Mouse (Mus musculus) kidney, embryonic 16.5 days (tissue): Measurements from ENCODE around the gene Zbtb16. TPM values are rescaled to one million over a fixed set of nuclear protein-coding genes. Genes with fewer than 3 reads are reported as not detected.

ENCODE experiments used
- ATAC-seq: fragments of 200-750 bp; cut with Nextera tagmentation; 2 replicates; pipeline ENCODE4 v1.8.0; 2017; ENCODE audit warnings: moderate TSS enrichment; ENCODE audit not compliant: low FRiP score, low TSS enrichment
- H3K27ac ChIP-seq: fragments of 300-500 bp; sonication (generic); 2 replicates; pipeline ENCODE4 v1.5.1; 2014; ENCODE audit warnings: low read length
- H3K27me3 ChIP-seq: fragments of 300-500 bp; sonication (generic); 2 replicates; pipeline ENCODE4 v1.6.1; 2014; ENCODE audit warnings: low read length, control low read depth, mixed read lengths; ENCODE audit not compliant: insufficient read depth
- H3K36me3 ChIP-seq: fragments of 300-500 bp; sonication (generic); 2 replicates; pipeline ENCODE4 v1.6.1; 2014; ENCODE audit warnings: low read length, control low read depth, mixed read lengths; ENCODE audit not compliant: insufficient read depth
- H3K4me1 ChIP-seq: fragments of 300-500 bp; sonication (generic); 2 replicates; pipeline ENCODE4 v1.6.1; 2014; ENCODE audit warnings: low read length, control low read depth, mixed read lengths; ENCODE audit not compliant: insufficient read depth
- H3K4me2 ChIP-seq: fragments of 300-500 bp; sonication (generic); replicated peaks from 2 replicates; pipeline ENCODE4 v1.6.1; 2014; ENCODE audit warnings: low read depth, low read length
- H3K4me3 ChIP-seq: fragments of 300-500 bp; sonication (generic); 2 replicates; pipeline ENCODE4 v1.5.1; 2014; ENCODE audit warnings: mild to moderate bottlenecking, low read length
- H3K9ac ChIP-seq: fragments of 300-500 bp; sonication (generic); replicated peaks from 2 replicates; pipeline ENCODE4 v1.6.1; 2014; ENCODE audit warnings: low read length
- H3K9me3 ChIP-seq: fragments of 300-500 bp; sonication (generic); 2 replicates; pipeline ENCODE4 v1.6.1; 2016; ENCODE audit warnings: low read length, control low read depth
- WGBS: fragments of 180-500 bp; shearing (Covaris S2); extraction: QIAGEN DNeasy Blood & Tissue Kit; methylation state at CpG from one replicate; pipeline ENCODE4 v1.1.7; 2014; 5-methylcytosine and 5-hydroxymethylcytosine counted together
- polyA plus RNA-seq: library from polyadenylated mRNA; unstranded; fragments of >200 nt; fragmentation: Nextera tagmentation; extraction: Ambion mirVana; gene quantifications from 2 replicates; pipeline ENCODE4 v1.2.1, GENCODE M21; 2015

The Zbtb16 gene
- polyA plus RNA-seq, 1 experiment from 2014 or later: 1.8 TPM

GRCm38 (mm10) chr9:48795740-48796139 lies 40.3 kb downstream of the Zbtb16 start:
- WGBS: 67% methylated on average over 10 of the region's 10 CpGs
- H3K36me3 ChIP-seq: no peaks in the 10 kb centered on the region
- ATAC-seq: no peak
- 0 out of 2 replicates have a peak, but pooled peaks cover 7% of the 10 kb centered on the region for H3K4me1 ChIP-seq
- no peak overlapping the region for H3K4me3 ChIP-seq
- no peak overlapping the region for H3K9ac ChIP-seq
- no peak overlapping the region for H3K27ac ChIP-seq
- no peaks in the 10 kb centered on the region for H3K9me3 ChIP-seq
- H3K4me2 ChIP-seq: no peak overlapping the region
- peaks cover 21% of the 10 kb centered on the region for H3K27me3 ChIP-seq

- Histone ChIP-seq H3K4me1 (0 out of 2 replicates have a peak, but pooled peaks cover 7% of the 10 kb centered on the region), H3K27ac (no peak overlapping the region), H3K36me3 (no peaks in the 10 kb centered on the region), H3K4me2 (no peak overlapping the region), H3K27me3 (peaks cover 21% of the 10 kb centered on the region), H3K9ac (no peak overlapping the region), H3K4me3 (no peak overlapping the region), H3K9me3 (no peaks in the 10 kb centered on the region)
- ATAC-seq: no peak
- WGBS: 26% methylated on average over 8 of the region's 8 CpGs
Measured at GRCm38 (mm10) chr9:48795095-48795494, 40.9 kb downstream of the Zbtb16 start.

GRCm38 (mm10) chr9:48794463-48794862 lies 41.6 kb downstream of the Zbtb16 start:
- H3K36me3 ChIP-seq: no peaks in the 10 kb centered on the region
- no peak overlapping the region for H3K9ac ChIP-seq
- WGBS: 78% methylated on average over 2 of the region's 2 CpGs
- no peak for ATAC-seq
- H3K9me3 ChIP-seq: no peaks in the 10 kb centered on the region
- no peak overlapping the region for H3K4me3 ChIP-seq
- H3K4me1 ChIP-seq: 0 out of 2 replicates have a peak, but pooled peaks cover 7% of the 10 kb centered on the region
- H3K27ac ChIP-seq: no peak overlapping the region
- peaks cover 21% of the 10 kb centered on the region for H3K27me3 ChIP-seq
- no peak overlapping the region for H3K4me2 ChIP-seq

- no peak for ATAC-seq
- peaks cover 21% of the 10 kb centered on the region for H3K27me3 ChIP-seq
- WGBS: 53% methylated on average over 4 of the region's 4 CpGs
- no peak overlapping the region for H3K27ac ChIP-seq
- H3K9ac ChIP-seq: no peak overlapping the region
- H3K4me2 ChIP-seq: no peak overlapping the region
- H3K4me1 ChIP-seq: 0 out of 2 replicates have a peak, but pooled peaks cover 7% of the 10 kb centered on the region
- H3K4me3 ChIP-seq: no peak overlapping the region
- H3K9me3 ChIP-seq: no peaks in the 10 kb centered on the region
- H3K36me3 ChIP-seq: no peaks in the 10 kb centered on the region
Measured at GRCm38 (mm10) chr9:48793638-48794188, 42.3 kb downstream of the Zbtb16 start.

GRCm38 (mm10) chr9:48790575-48790974 lies 45.4 kb downstream of the Zbtb16 start:
- no peaks in the 10 kb centered on the region for H3K9me3 ChIP-seq
- WGBS: 82% methylated on average over 10 of the region's 10 CpGs
- ATAC-seq: no peak

GRCm38 (mm10) chr9:48787906-48788410 lies 48.1 kb downstream of the Zbtb16 start:
- Histone ChIP-seq H3K27ac (no peak overlapping the region), H3K9ac (no peak overlapping the region), H3K36me3 (no peaks in the 10 kb centered on the region), H3K27me3 (peaks cover 7% of the 10 kb centered on the region; the same call in 1 of the 2 replicates), H3K4me1 (0 out of 2 replicates have a peak, but pooled peaks cover 7% of the 10 kb centered on the region), H3K9me3 (no peaks in the 10 kb centered on the region), H3K4me3 (no peak overlapping the region), H3K4me2 (no peak overlapping the region)
- 72% methylated on average over 9 of the region's 9 CpGs for WGBS
- ATAC-seq: no peak

More at GRCm38 (mm10) chr9:48790575-48790974, 45.4 kb downstream of the Zbtb16 start:
- peaks cover 16% of the 10 kb centered on the region for H3K27me3 ChIP-seq
- H3K4me1 ChIP-seq: 0 out of 2 replicates have a peak, but pooled peaks cover 14% of the 10 kb centered on the region
- H3K9ac ChIP-seq: no peak overlapping the region
- H3K4me2 ChIP-seq: no peak overlapping the region
- H3K4me3 ChIP-seq: no peak overlapping the region
- no peaks in the 10 kb centered on the region for H3K36me3 ChIP-seq
- H3K27ac ChIP-seq: no peak overlapping the region

- Histone ChIP-seq H3K4me3 (no peak overlapping the region), H3K9ac (no peak overlapping the region), H3K4me1 (0 out of 2 replicates have a peak, but pooled peaks cover 7% of the 10 kb centered on the region), H3K4me2 (no peak overlapping the region), H3K36me3 (no peaks in the 10 kb centered on the region), H3K27me3 (peaks cover 3% of the 10 kb centered on the region; the same call in 1 of the 2 replicates), H3K9me3 (no peaks in the 10 kb centered on the region), H3K27ac (no peak overlapping the region)
- 37% methylated on average over 1 of the region's 1 CpGs for WGBS
- no peak for ATAC-seq
Measured at GRCm38 (mm10) chr9:48787321-48787720, 48.7 kb downstream of the Zbtb16 start.

GRCm38 (mm10) chr9:48786814-48787213 lies 49.2 kb downstream of the Zbtb16 start:
- Histone ChIP-seq H3K27me3 (peaks cover 2% of the 10 kb centered on the region; the same call in 1 of the 2 replicates), H3K9me3 (no peaks in the 10 kb centered on the region), H3K4me3 (no peak overlapping the region), H3K4me1 (0 out of 2 replicates have a peak, but pooled peaks cover 7% of the 10 kb centered on the region), H3K36me3 (no peaks in the 10 kb centered on the region), H3K4me2 (no peak overlapping the region), H3K9ac (no peak overlapping the region), H3K27ac (no peak overlapping the region)
- WGBS: 31% methylated on average over 6 of the region's 6 CpGs
- no peak for ATAC-seq

- no peak overlapping the region for H3K9ac ChIP-seq
Measured at GRCm38 (mm10) chr9:48784937-48785336, 51.1 kb downstream of the Zbtb16 start.

GRCm38 (mm10) chr9:48783292-48783691 lies 52.7 kb downstream of the Zbtb16 start:
- Histone ChIP-seq H3K9me3 (no peaks in the 10 kb centered on the region), H3K4me3 (no peak overlapping the region), H3K9ac (no peak overlapping the region), H3K4me1 (0 out of 2 replicates have a peak, but pooled peaks cover 7% of the 10 kb centered on the region), H3K27ac (no peak overlapping the region), H3K27me3 (peaks cover 13% of the 10 kb centered on the region), H3K36me3 (no peaks in the 10 kb centered on the region), H3K4me2 (no peak overlapping the region)
- ATAC-seq: no peak
- 69% methylated on average over 4 of the region's 4 CpGs for WGBS

More at GRCm38 (mm10) chr9:48784937-48785336, 51.1 kb downstream of the Zbtb16 start:
- no peaks in the 10 kb centered on the region for H3K9me3 ChIP-seq
- H3K27me3 ChIP-seq: peaks cover 9% of the 10 kb centered on the region; the same call in 1 of the 2 replicates
- no peak overlapping the region for H3K27ac ChIP-seq
- no peak overlapping the region for H3K4me2 ChIP-seq
- H3K36me3 ChIP-seq: no peaks in the 10 kb centered on the region
- ATAC-seq: no peak
- H3K4me1 ChIP-seq: 0 out of 2 replicates have a peak, but pooled peaks cover 7% of the 10 kb centered on the region
- H3K4me3 ChIP-seq: no peak overlapping the region
- 42% methylated on average over 6 of the region's 6 CpGs for WGBS
